Mouse (Mus musculus) lung, postnatal 0 days (tissue): ENCODE measurements around the gene Dcxr. TPM values are rescaled to one million over a fixed set of nuclear protein-coding genes. Genes with fewer than 3 reads are reported as not detected.
A peak's percentile ranks its signal among the peaks of the same experiment; 100 is the strongest.

Experiments used
- ATAC-seq: fragments of 200-750 bp; cut with Nextera tagmentation; 2 replicates; pipeline ENCODE4 v1.8.0; 2017; ENCODE audit warnings: moderate library complexity
- DNase-seq: peaks from one replicate; pipeline ENCODE4 v3.0.0-alpha.2; 2016; ENCODE audit warnings: low spot score
- H3K27ac ChIP-seq: fragments of 300-500 bp; sonication (generic); 2 replicates; pipeline ENCODE4 v1.5.1; 2014; ENCODE audit warnings: antibody characterized with exemption, mild to moderate bottlenecking, low read length, mixed read lengths
- H3K27me3 ChIP-seq: fragments of 300-500 bp; sonication (generic); replicated peaks from 2 replicates; pipeline ENCODE4 v1.6.1; 2014; ENCODE audit warnings: low read length, mixed read lengths; ENCODE audit not compliant: insufficient read depth
- H3K36me3 ChIP-seq: fragments of 300-500 bp; sonication (generic); 2 replicates; pipeline ENCODE4 v1.6.1; 2014; ENCODE audit warnings: low read length, mixed read lengths; ENCODE audit not compliant: insufficient read depth
- H3K4me1 ChIP-seq: fragments of 300-500 bp; sonication (generic); 2 replicates; pipeline ENCODE4 v1.6.1; 2014; ENCODE audit warnings: antibody characterized with exemption, low read depth, low read length, mixed read lengths; ENCODE audit not compliant: insufficient read depth
- H3K4me2 ChIP-seq: fragments of 300-500 bp; sonication (generic); replicated peaks from 2 replicates; pipeline ENCODE4 v1.6.1; 2014; ENCODE audit warnings: low read depth, mild to moderate bottlenecking, low read length, moderate library complexity, mixed read lengths
- H3K4me3 ChIP-seq: fragments of 300-500 bp; sonication (generic); 2 replicates; pipeline ENCODE4 v1.5.1; 2014; ENCODE audit warnings: low read depth, low read length
- H3K9ac ChIP-seq: fragments of 300-500 bp; sonication (generic); replicated peaks from 2 replicates; pipeline ENCODE4 v1.6.1; 2014; ENCODE audit warnings: low read depth, mild to moderate bottlenecking
- H3K9me3 ChIP-seq: fragments of 300-500 bp; sonication (generic); 2 replicates; pipeline ENCODE4 v1.6.1; 2016; ENCODE audit warnings: low read length, mixed read lengths
- CTCF ChIP-seq: IDR thresholded peaks from 2 replicates; pipeline ENCODE4 v1.5.1; 2016; ENCODE audit warnings: antibody characterized with exemption, mild to moderate bottlenecking
- EP300 ChIP-seq: IDR thresholded peaks from 2 replicates; pipeline ENCODE4 v1.6.1; 2016; ENCODE audit warnings: antibody characterized with exemption, mild to moderate bottlenecking, control low read depth
- WGBS: fragments of 180-500 bp; shearing (Covaris S2); extraction: QIAGEN DNeasy Blood & Tissue Kit; methylation state at CpG from one replicate; pipeline ENCODE4 v1.1.7; 2014; 5-methylcytosine and 5-hydroxymethylcytosine counted together
- polyA plus RNA-seq: library from polyadenylated mRNA; unstranded; fragments of >200 nt; fragmentation: Nextera tagmentation; extraction: Ambion mirVana; gene quantifications from 2 replicates; pipeline ENCODE4 v1.2.1, GENCODE M21; 2015

Dcxr gene
- polyA plus RNA-seq, 1 experiment from 2014 or later: 430 TPM

DNA sequence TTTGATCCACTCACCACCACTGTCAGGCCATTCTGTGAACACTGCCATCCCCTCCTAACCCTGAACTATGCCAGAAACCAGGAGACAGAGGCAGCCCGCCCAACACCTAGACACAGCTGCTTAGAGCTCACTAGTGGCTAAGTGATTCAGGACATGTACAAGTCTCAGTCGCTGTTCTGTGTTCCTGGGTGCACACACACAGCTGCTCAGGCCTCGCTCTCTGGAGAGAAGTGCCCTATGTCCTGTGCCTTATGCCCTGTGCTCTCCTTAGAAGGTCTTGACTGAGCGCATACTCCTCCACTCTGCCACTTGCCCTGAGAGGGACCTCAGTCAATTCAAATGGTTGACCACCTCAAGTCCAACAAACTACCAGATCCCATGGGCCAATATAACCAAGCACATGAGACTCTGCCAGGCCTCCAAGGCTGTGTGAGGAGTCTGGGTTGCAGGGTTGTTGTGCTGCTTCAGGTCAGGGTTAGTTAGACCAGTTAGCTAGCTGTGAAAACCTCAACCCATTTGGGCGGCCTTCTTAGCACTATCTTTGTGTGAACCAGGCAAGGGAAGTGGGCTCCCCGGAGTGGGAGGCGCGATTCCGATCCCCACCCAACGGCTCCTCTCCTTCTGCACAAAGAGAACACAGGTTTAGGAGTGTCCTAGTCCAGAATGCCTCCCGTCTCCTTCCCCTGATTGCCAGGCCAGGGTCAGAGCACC, 1.6 kb upstream of the Dcxr start:
- peak overlapping the region; percentile 59 for H3K27ac ChIP-seq
- TF ChIP-seq EP300 (no peak), CTCF (no peak)
- WGBS: 74% methylated on average over 11 of the region's 11 CpGs
- no peaks in the 10 kb centered on the region for H3K27me3 ChIP-seq
- no peak overlapping the region for H3K9ac ChIP-seq
- DNase-seq (no peak), ATAC-seq (no peak)
- no peak overlapping the region for H3K4me2 ChIP-seq
- peaks cover 11% of the 10 kb centered on the region; the same call in 1 of the 2 replicates for H3K4me1 ChIP-seq
- H3K36me3 ChIP-seq: no peaks in the 10 kb centered on the region
- H3K4me3 ChIP-seq: no peak overlapping the region
- H3K9me3 ChIP-seq: no peaks in the 10 kb centered on the region

DNA sequence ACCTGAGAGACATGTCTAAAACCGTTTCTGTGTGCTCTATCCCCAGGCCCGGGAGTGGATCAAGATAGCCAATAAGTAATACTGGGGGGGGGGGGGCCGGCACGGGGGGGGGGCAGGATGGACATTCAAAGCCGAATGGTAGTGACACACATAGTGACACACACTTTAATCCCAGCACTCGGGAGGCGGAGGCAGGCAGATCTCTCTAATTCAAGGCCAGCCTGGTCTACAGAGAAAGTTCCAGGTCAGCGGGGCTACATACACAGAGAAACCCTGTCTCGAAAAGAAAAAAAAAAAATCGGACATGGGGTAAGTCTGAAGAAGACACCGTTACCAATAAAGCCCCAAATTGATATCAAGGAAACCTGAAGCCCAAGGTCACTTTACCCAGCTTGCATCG, 483 bp upstream of the Dcxr start:
- WGBS: 55% methylated on average over 12 of the region's 12 CpGs
- Histone ChIP-seq H3K27me3 (no peaks in the 10 kb centered on the region), H3K9ac (no peak overlapping the region), H3K27ac (peak overlapping the region; percentile 59; the same call in 1 of the 2 replicates), H3K36me3 (no peaks in the 10 kb centered on the region), H3K4me3 (no peak overlapping the region), H3K4me1 (peaks cover 6% of the 10 kb centered on the region; the same call in 1 of the 2 replicates), H3K9me3 (no peaks in the 10 kb centered on the region), H3K4me2 (no peak overlapping the region)
- DNase-seq (peak; percentile 4), ATAC-seq (no peak)
- no peak for TF ChIP-seq CTCF
- no peak for TF ChIP-seq EP300

DNA sequence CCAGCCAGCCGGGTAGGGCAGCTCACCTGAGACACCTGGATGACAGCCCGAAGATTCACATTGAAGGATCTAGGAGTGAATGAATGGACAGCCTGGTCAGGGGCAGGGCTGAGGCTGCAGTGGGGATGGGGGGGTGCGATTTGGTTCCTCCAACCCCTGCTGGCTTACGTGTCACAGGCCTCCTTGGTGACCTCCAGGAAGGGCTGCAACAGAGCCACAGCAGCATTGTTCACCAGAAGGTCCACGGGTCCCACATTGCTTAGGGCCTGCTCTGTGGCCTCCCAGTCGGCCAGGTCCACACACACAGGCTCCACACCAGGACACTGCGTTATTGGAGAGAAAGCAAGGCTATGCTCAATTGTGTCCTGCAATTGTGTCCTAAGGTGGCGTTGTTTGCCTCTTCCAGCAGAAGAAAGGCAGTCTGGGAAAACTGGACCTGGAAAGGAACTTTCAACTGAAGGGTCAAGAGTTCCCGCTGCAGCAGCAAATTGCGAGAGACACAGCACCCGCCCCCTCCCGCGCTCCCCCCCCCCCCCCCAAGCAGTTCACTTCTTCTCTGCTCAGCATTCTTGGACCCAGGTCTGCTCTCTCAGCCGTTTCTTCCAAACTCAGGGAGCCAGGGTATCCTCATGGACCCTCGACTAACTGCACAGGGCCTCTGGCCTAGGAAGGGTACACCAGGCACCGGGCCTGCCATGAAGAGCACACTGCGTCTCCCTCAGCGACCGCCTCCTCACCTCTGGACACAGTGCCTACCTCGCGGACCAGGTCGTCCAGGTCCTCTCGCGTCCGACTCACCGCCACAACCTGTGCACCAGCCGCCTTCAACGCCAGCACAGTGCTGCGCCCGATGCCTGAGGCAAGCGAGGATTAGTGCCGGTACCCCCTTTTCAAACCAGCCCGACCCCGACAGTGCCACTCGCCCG, 575 bp downstream of the Dcxr start:
- TF ChIP-seq EP300: no peak
- peak; percentile 25; the same call in 1 of the 2 replicates for TF ChIP-seq CTCF
- Histone ChIP-seq H3K4me3 (peak overlapping the region; percentile 52), H3K27me3 (no peaks in the 10 kb centered on the region), H3K4me2 (peak overlapping the region; percentile 78), H3K4me1 (peaks cover 13% of the 10 kb centered on the region; the same call in 1 of the 2 replicates), H3K9me3 (no peaks in the 10 kb centered on the region), H3K36me3 (no peaks in the 10 kb centered on the region), H3K27ac (peak overlapping the region; percentile 85), H3K9ac (peak overlapping the region; percentile 58)
- 22% methylated on average over 30 of the region's 36 CpGs for WGBS
- peak; percentile 31 for ATAC-seq
- DNase-seq: peak; percentile 40

DNA sequence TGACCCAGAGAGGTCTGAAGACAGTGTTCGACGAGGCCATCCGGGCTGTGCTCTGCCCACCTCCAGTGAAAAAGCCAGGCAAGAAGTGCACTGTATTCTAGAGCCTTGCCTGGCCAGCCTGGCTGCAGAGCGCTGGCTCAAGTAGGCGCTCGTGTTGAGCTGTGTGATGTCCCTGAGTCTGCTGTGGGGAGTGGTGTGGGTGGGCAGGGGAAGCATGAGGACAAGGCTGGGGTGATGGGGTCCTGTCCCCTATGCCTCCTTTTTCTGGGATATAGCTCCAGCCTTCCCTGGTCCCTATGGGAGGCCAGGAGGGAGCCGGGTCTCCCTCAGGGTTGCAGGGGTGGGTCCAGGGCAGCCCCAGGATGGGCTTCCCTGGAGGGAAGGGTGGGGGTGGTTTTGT, 3.6 kb downstream of the Dcxr start:
- 0 out of 2 replicates have a peak overlapping the region, but pooled peaks have one; percentile 20 for H3K27ac ChIP-seq
- H3K27me3 ChIP-seq: no peaks in the 10 kb centered on the region
- H3K9me3 ChIP-seq: no peaks in the 10 kb centered on the region
- DNase-seq: peak; percentile 4
- H3K4me2 ChIP-seq: no peak overlapping the region
- H3K9ac ChIP-seq: no peak overlapping the region
- 73% methylated on average over 7 of the region's 7 CpGs for WGBS
- TF ChIP-seq EP300 (no peak), CTCF (no peak)
- no peaks in the 10 kb centered on the region for H3K36me3 ChIP-seq
- no peak for ATAC-seq
- H3K4me1 ChIP-seq: peaks cover 21% of the 10 kb centered on the region
- H3K4me3 ChIP-seq: no peak overlapping the region

DNA sequence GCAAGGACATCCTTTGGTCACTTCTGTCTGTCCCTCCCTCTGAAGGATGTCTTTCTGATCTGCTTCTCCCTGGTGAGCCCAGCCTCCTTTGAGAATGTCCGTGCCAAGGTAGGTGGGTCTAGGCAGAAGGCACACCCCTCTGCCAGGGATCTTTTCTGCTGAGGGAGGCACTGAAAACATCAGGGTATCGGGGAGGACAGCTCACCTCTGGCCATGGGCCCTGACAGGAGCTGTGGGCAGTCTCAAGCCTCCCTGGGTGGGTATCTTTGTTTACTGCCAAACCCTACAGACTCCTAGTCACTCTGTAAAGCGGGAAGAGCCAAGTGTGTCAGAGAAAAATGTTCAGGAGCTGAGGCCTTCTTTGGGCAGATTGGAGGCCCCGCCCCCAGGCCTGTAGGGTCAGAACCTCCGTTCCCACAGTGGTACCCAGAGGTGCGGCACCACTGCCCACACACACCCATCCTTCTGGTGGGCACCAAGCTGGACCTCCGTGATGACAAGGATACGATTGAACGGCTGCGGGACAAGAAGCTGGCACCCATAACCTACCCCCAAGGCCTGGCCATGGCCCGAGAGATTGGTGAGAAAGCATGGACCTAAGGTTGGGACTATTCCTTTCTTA, 4.2 kb downstream of the Dcxr start:
- Histone ChIP-seq H3K27me3 (no peaks in the 10 kb centered on the region), H3K4me2 (peak overlapping the region; percentile 77; the same call in 1 of the 2 replicates), H3K27ac (peak overlapping the region; percentile 39; the same call in 1 of the 2 replicates), H3K4me3 (no peak overlapping the region), H3K36me3 (no peaks in the 10 kb centered on the region), H3K9ac (no peak overlapping the region), H3K4me1 (peaks cover 21% of the 10 kb centered on the region), H3K9me3 (no peaks in the 10 kb centered on the region)
- WGBS: 77% methylated on average over 11 of the region's 11 CpGs
- DNase-seq (peak; percentile 50), ATAC-seq (no peak)
- TF ChIP-seq CTCF: no peak
- no peak for TF ChIP-seq EP300
